Mouse (Mus musculus): ENCODE results near the gene Tulp1. TPM values are rescaled to one million over a fixed set of nuclear protein-coding genes. Genes with fewer than 3 reads are reported as not detected.

Gene Tulp1
- polyA plus RNA-seq, 1 experiment from 2014 or later: 3.3 TPM

DNA sequence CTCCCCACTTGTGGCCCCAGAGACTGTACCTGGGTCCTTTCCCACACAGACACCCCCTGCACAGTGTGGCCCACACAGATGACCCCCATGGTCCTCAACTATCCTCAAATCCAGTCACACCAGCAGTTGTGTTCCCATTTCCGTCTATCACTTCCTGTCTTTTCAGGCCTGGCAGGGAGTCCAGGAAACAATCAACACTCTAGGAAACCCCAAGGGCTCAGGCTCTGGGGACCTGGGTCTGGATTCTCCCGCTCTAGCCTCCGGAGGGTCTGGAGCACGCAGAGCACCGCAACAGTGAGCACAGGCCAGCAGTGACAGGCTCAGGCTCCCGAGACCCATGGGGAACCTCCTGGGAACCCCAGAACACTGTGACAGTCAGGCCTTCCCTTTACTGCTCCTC is 16.8 kb downstream of the Tulp1 start:
- Histone ChIP-seq H3K27ac (replicated peaks) (peak overlapping the region; percentile 99), H3K4me1 (replicated peaks; ENCODE audit: control insufficient read depth, insufficient read depth) (peaks cover 34% of the 10 kb centered on the region), H3K9me3 (ENCODE audit: control insufficient read depth, low read length) (no peaks in the 10 kb centered on the region), H3K27me3 (ENCODE audit: control insufficient read depth, insufficient read depth, low read length) (no peaks in the 10 kb centered on the region), H3K36me3 (ENCODE audit: control insufficient read depth, insufficient read depth, low read length) (no peaks in the 10 kb centered on the region), H3K4me3 (ENCODE audit: low read depth, low read length) (peak overlapping the region; percentile 88), H3K4me2 (replicated peaks; ENCODE audit: low read depth) (peak overlapping the region; percentile 87), H3K9ac (ENCODE audit: low read length) (peak overlapping the region; percentile 97)
- TF ChIP-seq CTCF (IDR thresholded peaks at IDR 0.05; ENCODE audit: low read depth) (no peak), EP300 (optimal IDR thresholded peaks at IDR 0.05) (no peak)
- 49% methylated on average over 6 of the region's 6 CpGs for WGBS
- DNase-seq (ENCODE audit: low spot score): no peak
- no peak for ATAC-seq (ENCODE audit: low FRiP score, low TSS enrichment)

GRCm38 (mm10) chr17:28347327-28347726 is 17.7 kb downstream of the Tulp1 start:
- WGBS: 57% methylated on average over 10 of the region's 10 CpGs
- H3K4me3 ChIP-seq (ENCODE audit: low read depth, low read length): no peak overlapping the region
- TF ChIP-seq EP300 (optimal IDR thresholded peaks at IDR 0.05): no peak
- no peak for ATAC-seq (ENCODE audit: low FRiP score, low TSS enrichment)
- DNase-seq (ENCODE audit: low spot score): no peak
- peak overlapping the region; percentile 87 for H3K4me2 ChIP-seq (replicated peaks; ENCODE audit: low read depth)
- no peaks in the 10 kb centered on the region for H3K36me3 ChIP-seq (ENCODE audit: control insufficient read depth, insufficient read depth, low read length)
- H3K9ac ChIP-seq (ENCODE audit: low read length): peak overlapping the region; percentile 23; the same call in 1 of the 2 replicates
- H3K27me3 ChIP-seq (ENCODE audit: control insufficient read depth, insufficient read depth, low read length): no peaks in the 10 kb centered on the region
- H3K27ac ChIP-seq (replicated peaks): peak overlapping the region; percentile 53; the same call in 1 of the 2 replicates
- peaks cover 34% of the 10 kb centered on the region for H3K4me1 ChIP-seq (replicated peaks; ENCODE audit: control insufficient read depth, insufficient read depth)
- no peaks in the 10 kb centered on the region for H3K9me3 ChIP-seq (ENCODE audit: control insufficient read depth, low read length)

DNA sequence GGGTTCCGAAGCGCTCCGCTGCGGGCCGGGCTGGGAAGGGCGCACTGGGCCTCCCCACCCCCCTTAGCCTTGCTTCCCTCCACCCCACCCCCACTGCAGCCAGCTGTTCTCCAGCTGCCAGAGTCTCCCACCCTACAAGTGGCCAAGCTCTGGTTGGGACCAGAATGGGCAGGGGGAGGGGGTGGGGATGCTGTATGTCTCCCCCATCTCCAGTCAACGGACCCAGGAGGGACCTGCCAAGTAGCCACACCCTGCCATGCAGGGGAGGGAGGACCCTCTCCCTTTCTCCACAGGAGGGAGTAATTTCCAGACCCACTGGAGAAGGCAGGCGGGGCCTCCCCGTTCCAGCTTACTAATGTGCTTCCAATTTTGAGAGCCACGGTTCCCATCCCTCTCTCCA is 19.1 kb downstream of the Tulp1 start:
- peaks cover 39% of the 10 kb centered on the region for H3K4me1 ChIP-seq (replicated peaks; ENCODE audit: control insufficient read depth, insufficient read depth)
- H3K27ac ChIP-seq (replicated peaks): peak overlapping the region; percentile 96
- TF ChIP-seq CTCF (IDR thresholded peaks at IDR 0.05; ENCODE audit: low read depth): peak; percentile 65
- no peak for TF ChIP-seq EP300 (optimal IDR thresholded peaks at IDR 0.05)
- peak overlapping the region; percentile 53 for H3K4me2 ChIP-seq (replicated peaks; ENCODE audit: low read depth)
- ATAC-seq (ENCODE audit: low FRiP score, low TSS enrichment) (no peak), DNase-seq (ENCODE audit: low spot score) (peak; percentile 55)
- H3K36me3 ChIP-seq (ENCODE audit: control insufficient read depth, insufficient read depth, low read length): no peaks in the 10 kb centered on the region
- no peaks in the 10 kb centered on the region for H3K9me3 ChIP-seq (ENCODE audit: control insufficient read depth, low read length)
- 7% methylated on average over 9 of the region's 10 CpGs for WGBS
- H3K27me3 ChIP-seq (ENCODE audit: control insufficient read depth, insufficient read depth, low read length): no peaks in the 10 kb centered on the region
- peak overlapping the region; percentile 59 for H3K9ac ChIP-seq (ENCODE audit: low read length)
- peak overlapping the region; percentile 25 for H3K4me3 ChIP-seq (ENCODE audit: low read depth, low read length)

DNA sequence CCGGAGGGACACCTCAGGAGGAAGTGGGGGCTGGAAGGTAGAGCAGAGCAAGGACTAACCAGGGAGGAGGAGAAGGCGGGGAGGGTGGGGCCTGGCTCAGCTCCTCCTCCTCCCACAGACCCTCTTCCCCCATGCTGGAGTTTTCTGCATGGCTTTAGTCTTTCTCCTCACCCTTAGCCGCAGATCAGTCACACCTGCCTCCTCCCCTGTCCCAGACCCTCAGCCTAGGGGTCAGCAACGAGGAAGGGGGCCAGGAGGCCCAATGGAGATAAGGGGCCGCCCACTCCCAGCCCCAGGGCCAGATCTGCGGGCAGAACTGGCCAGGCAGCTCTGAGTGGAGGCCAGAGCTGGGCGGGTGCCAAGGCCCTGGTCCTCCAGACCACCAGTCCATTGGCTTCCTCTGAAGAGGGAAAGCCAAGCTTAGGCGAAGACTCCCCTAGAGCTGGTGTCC is 19.7 kb downstream of the Tulp1 start:
- DNase-seq (ENCODE audit: low spot score) (no peak), ATAC-seq (ENCODE audit: low FRiP score, low TSS enrichment) (no peak)
- Histone ChIP-seq H3K36me3 (ENCODE audit: control insufficient read depth, insufficient read depth, low read length) (no peaks in the 10 kb centered on the region), H3K4me1 (replicated peaks; ENCODE audit: control insufficient read depth, insufficient read depth) (peaks cover 44% of the 10 kb centered on the region), H3K27ac (replicated peaks) (peak overlapping the region; percentile 96), H3K9ac (ENCODE audit: low read length) (peak overlapping the region; percentile 59), H3K27me3 (ENCODE audit: control insufficient read depth, insufficient read depth, low read length) (no peaks in the 10 kb centered on the region), H3K4me3 (ENCODE audit: low read depth, low read length) (peak overlapping the region; percentile 25), H3K4me2 (replicated peaks; ENCODE audit: low read depth) (peak overlapping the region; percentile 53), H3K9me3 (ENCODE audit: control insufficient read depth, low read length) (no peaks in the 10 kb centered on the region)
- TF ChIP-seq CTCF (IDR thresholded peaks at IDR 0.05; ENCODE audit: low read depth): no peak
- WGBS: 1% methylated on average over 7 of the region's 8 CpGs

DNA sequence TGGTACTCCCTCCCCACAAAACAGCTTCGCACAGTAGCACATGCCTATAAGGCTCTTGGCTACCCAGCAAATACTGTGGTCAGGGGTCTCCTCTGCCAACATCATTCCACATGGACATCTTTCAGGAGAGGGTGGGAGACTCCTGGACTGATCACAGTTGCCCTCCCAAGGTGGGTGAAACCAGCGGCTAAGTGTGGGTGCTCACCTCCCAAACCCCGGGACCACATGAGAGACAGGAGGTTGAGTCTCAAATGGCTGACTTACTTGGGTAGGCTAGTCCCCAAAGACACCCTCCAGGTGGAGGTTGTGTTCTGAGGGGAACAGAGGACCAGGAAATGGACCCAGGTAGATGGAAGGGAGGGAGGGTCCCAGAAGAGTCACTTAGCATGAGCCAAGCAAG is 20.4 kb downstream of the Tulp1 start:
- no peaks in the 10 kb centered on the region for H3K27me3 ChIP-seq (ENCODE audit: control insufficient read depth, insufficient read depth, low read length)
- TF ChIP-seq CTCF (IDR thresholded peaks at IDR 0.05; ENCODE audit: low read depth): no peak
- TF ChIP-seq EP300 (optimal IDR thresholded peaks at IDR 0.05): no peak

DNA sequence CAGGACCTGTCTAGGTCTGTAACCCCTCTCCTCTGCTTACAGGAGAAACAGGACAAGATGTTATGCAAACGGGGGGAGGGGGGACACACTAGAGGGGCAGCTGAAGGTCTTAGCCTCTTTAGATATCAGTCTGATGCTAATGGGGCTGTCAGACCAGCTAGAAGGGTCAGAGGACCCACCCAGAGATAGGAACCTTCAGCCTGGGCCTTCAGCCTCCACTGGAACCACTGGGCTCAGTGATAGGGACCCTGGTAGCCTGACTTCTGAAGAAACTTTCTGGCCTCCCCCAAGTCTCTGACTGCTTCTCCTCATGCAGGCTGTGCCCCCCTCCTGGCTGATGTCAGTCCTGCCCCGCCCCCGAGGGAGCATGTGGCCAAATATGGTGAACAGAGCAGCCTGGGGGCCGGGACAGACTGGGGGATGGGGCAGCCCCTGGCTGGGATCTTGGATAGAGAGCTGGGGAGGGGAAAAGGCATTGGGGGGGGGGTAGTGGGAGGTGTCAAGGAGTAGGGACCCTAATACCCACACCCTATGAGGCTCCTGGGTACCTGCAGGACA is 20.9 kb downstream of the Tulp1 start:
- Histone ChIP-seq H3K9ac (ENCODE audit: low read length) (peak overlapping the region; percentile 47), H3K4me1 (replicated peaks; ENCODE audit: control insufficient read depth, insufficient read depth) (peaks cover 45% of the 10 kb centered on the region), H3K4me3 (ENCODE audit: low read depth, low read length) (no peak overlapping the region), H3K9me3 (ENCODE audit: control insufficient read depth, low read length) (no peaks in the 10 kb centered on the region), H3K36me3 (ENCODE audit: control insufficient read depth, insufficient read depth, low read length) (0 out of 2 replicates have a peak, but pooled peaks cover 4% of the 10 kb centered on the region), H3K4me2 (replicated peaks; ENCODE audit: low read depth) (peak overlapping the region; percentile 21; the same call in 1 of the 2 replicates), H3K27ac (replicated peaks) (peak overlapping the region; percentile 96), H3K27me3 (ENCODE audit: control insufficient read depth, insufficient read depth, low read length) (no peaks in the 10 kb centered on the region)
- 27% methylated on average over 4 of the region's 4 CpGs for WGBS
- DNase-seq (ENCODE audit: low spot score) (peak; percentile 59), ATAC-seq (ENCODE audit: low FRiP score, low TSS enrichment) (no peak; the same call in 1 of the 2 replicates)
- TF ChIP-seq CTCF (IDR thresholded peaks at IDR 0.05; ENCODE audit: low read depth) (no peak), EP300 (optimal IDR thresholded peaks at IDR 0.05) (no peak)

More for the DNA sequence above, 20.4 kb downstream of the Tulp1 start:
- H3K4me1 ChIP-seq (replicated peaks; ENCODE audit: control insufficient read depth, insufficient read depth): peaks cover 45% of the 10 kb centered on the region
- 0 out of 2 replicates have a peak, but pooled peaks cover 4% of the 10 kb centered on the region for H3K36me3 ChIP-seq (ENCODE audit: control insufficient read depth, insufficient read depth, low read length)
- DNase-seq (ENCODE audit: low spot score) (no peak), ATAC-seq (ENCODE audit: low FRiP score, low TSS enrichment) (no peak)
- WGBS: 44% methylated on average over 3 of the region's 3 CpGs
- 0 out of 2 replicates have a peak overlapping the region, but pooled peaks have one; percentile 25 for H3K4me3 ChIP-seq (ENCODE audit: low read depth, low read length)
- H3K27ac ChIP-seq (replicated peaks): peak overlapping the region; percentile 96
- H3K4me2 ChIP-seq (replicated peaks; ENCODE audit: low read depth): peak overlapping the region; percentile 53
- peak overlapping the region; percentile 59; the same call in 1 of the 2 replicates for H3K9ac ChIP-seq (ENCODE audit: low read length)
- no peaks in the 10 kb centered on the region for H3K9me3 ChIP-seq (ENCODE audit: control insufficient read depth, low read length)
